Mouse (Mus musculus) olfactory bulb, adult 2 months (tissue): ENCODE measurements around the gene Klhl18.

Experiments used
- CTCF ChIP-seq: fragments of 200-500 bp; IDR thresholded peaks from 2 replicates; pipeline ENCODE4 v1.5.1; 2012; ENCODE audit warnings: low read depth, mild to moderate bottlenecking, low read length, moderate library complexity; ENCODE audit not compliant: insufficient read depth
- POLR2A ChIP-seq: fragments of 200-500 bp; IDR thresholded peaks from 2 replicates; pipeline ENCODE4 v1.6.1; 2012; ENCODE audit warnings: mild to moderate bottlenecking, low read depth, low read length, moderate library complexity; ENCODE audit not compliant: insufficient read depth

DNA sequence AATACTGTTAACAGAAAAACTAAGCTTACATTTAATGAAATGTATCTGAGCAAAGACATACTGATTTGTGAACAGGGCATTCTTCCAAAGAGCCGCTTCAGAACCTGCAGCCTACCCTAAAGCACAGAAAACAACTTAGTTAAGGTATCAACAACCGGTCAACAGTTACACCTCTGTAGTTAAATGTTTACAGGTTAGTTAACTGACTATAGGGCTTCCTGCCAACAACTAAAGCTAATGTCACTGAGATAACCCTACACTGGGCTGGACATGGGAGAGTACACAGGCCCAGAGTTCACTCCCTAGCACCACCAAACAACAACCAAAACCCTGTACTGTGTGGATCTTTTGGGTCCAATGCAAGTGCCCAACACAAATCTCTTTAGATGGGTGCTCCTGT lies 73.8 kb downstream of the Klhl18 start:
- TF ChIP-seq CTCF: no peak
- TF ChIP-seq POLR2A: no peak
